Mouse (Mus musculus) right cerebral cortex, postnatal 14 days (tissue): ENCODE measurements around the gene Hist1h2af.

Source experiments
- DNase-seq: peaks from one replicate; pipeline ENCODE4 v3.0.0; 2022

Hist1h2af gene

GRCm38 (mm10) chr13:23581408-23582218, 47.9 kb downstream of the Hist1h2af start, which contains the start of gene Hist1h4d:
Hist1h4d (plus strand) TSS chr13:23581598.
- peak; percentile 81 for DNase-seq

GRCm38 (mm10) chr13:23582219-23583056, 48.7 kb downstream of the Hist1h2af start:
- no peak for DNase-seq

GRCm38 (mm10) chr13:23583387-23584068, 49.8 kb downstream of the Hist1h2af start:
- DNase-seq, result no peak
